Mouse (Mus musculus): ENCODE results near the gene Clmp. TPM values are rescaled to one million over a fixed set of nuclear protein-coding genes. Genes with fewer than 3 reads are reported as not detected.
"Not testable (repeated sequence)": the region's sequence is repeated elsewhere in the genome, so short reads cannot be mapped to it uniquely, and the experiment has no call there.

The Clmp gene
- total RNA-seq, 4 experiments from 2014 or later: 1.5 to 4.0 (median 2.5) TPM

- peak; percentile 100 for DNase-seq (ENCODE audit: low spot score in 2 of 2)
Measured at GRCm38 (mm10) chr9:40800675-40801612, 115.2 kb downstream of the Clmp start, which contains the start of gene Hspa8. Gene Hspa8 (plus strand): TSS chr9:40800984.

- peak; percentile 17 to 33 for DNase-seq (ENCODE audit: low spot score in 2 of 2)
Measured at GRCm38 (mm10) chr9:40801614-40802532, 116.1 kb downstream of the Clmp start.

- not testable (repeated sequence) for DNase-seq (ENCODE audit: low spot score in 2 of 2)
Measured at GRCm38 (mm10) chr9:40802533-40802875, 116.7 kb downstream of the Clmp start.

GRCm38 (mm10) chr9:40804576-40804975 is 118.8 kb downstream of the Clmp start:
- not testable (repeated sequence) for DNase-seq (ENCODE audit: low spot score in 2 of 2)

- DNase-seq (ENCODE audit: low spot score in 2 of 2): peak; percentile 54 to 66
Measured at GRCm38 (mm10) chr9:40805263-40805662, 119.5 kb downstream of the Clmp start.

- DNase-seq (ENCODE audit: low spot score in 2 of 2): no peak
Measured at GRCm38 (mm10) chr9:40806440-40807288, 120.9 kb downstream of the Clmp start.

GRCm38 (mm10) chr9:40807289-40807920 is 121.6 kb downstream of the Clmp start:
- DNase-seq (ENCODE audit: low spot score in 2 of 2): peak in 1 of 2 experiments; percentile 14

- no peak for DNase-seq (ENCODE audit: low spot score in 2 of 2)
Measured at GRCm38 (mm10) chr9:40808061-40808906, 122.5 kb downstream of the Clmp start.

- no peak for DNase-seq (ENCODE audit: low spot score in 2 of 2)
Measured at GRCm38 (mm10) chr9:40808907-40809280, 123.1 kb downstream of the Clmp start.

GRCm38 (mm10) chr9:40811860-40812259 is 126.1 kb downstream of the Clmp start:
- DNase-seq (ENCODE audit: low spot score in 2 of 2): no peak

- DNase-seq (ENCODE audit: low spot score in 2 of 2): no peak
Measured at GRCm38 (mm10) chr9:40814060-40814459, 128.3 kb downstream of the Clmp start.

- no peak for DNase-seq (ENCODE audit: low spot score in 2 of 2)
Measured at GRCm38 (mm10) chr9:40817325-40818028, 131.7 kb downstream of the Clmp start.

- no peak for DNase-seq (ENCODE audit: low spot score in 2 of 2)
Measured at GRCm38 (mm10) chr9:40825601-40826000, 139.8 kb downstream of the Clmp start.

GRCm38 (mm10) chr9:40827366-40827765 is 141.6 kb downstream of the Clmp start:
- DNase-seq (ENCODE audit: low spot score in 2 of 2): no peak

- peak; percentile 33 to 47 for DNase-seq (ENCODE audit: low spot score in 2 of 2)
Measured at GRCm38 (mm10) chr9:40834569-40834968, 148.8 kb downstream of the Clmp start.

All from gastrocnemius, adult 8-10 months (tissue).